Mouse (Mus musculus): ENCODE data around the gene Gm13276.
"Not testable (repeated sequence)": the region's sequence is repeated elsewhere in the genome, so short reads cannot be mapped to it uniquely, and the experiment has no call there.

DNA sequence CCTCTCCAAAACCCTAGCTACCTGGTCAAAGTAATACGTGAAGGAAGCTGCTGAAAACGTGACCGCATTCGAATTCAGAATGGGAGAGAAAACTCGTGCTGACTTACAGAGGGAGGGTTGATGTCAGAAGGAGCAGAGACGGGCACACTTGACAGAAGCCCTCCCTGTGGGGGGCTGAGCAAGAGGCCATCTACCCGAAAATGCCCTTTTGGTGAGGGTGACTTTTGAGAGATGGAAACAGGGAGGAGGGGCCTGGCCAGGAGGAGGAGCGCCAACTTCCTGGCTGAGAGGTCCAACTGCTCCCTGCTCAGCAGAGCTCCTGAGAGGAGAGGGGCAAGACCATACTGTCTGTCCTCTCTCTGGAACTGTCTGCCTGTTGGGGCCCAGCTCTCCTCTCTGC is 19.7 kb downstream of the Gm13276 start, which contains the start of gene Gm13288:
- not testable (repeated sequence) for TF ChIP-seq POLR2A (IDR thresholded peaks at IDR 0.05; ENCODE audit: control insufficient read depth in 1 of 2, insufficient read depth in 1 of 2, low read depth in 1 of 2, low read length in 2 of 2, poor library complexity in 1 of 2); TCF12 (IDR thresholded peaks at IDR 0.05; ENCODE audit: low read depth, low read length); E2F4 (IDR thresholded peaks at IDR 0.05; ENCODE audit: borderline replicate concordance, low read depth, low read length); HCFC1 (IDR thresholded peaks at IDR 0.05; ENCODE audit: low read depth, low read length); USF1 (IDR thresholded peaks at IDR 0.05; ENCODE audit: low read depth, low read length); MXI1 (IDR thresholded peaks at IDR 0.05; ENCODE audit: low read depth, low read length); ELF1 (IDR thresholded peaks at IDR 0.05; ENCODE audit: low read depth, low read length); MAX (IDR thresholded peaks at IDR 0.05; ENCODE audit: low read length); ZNF384 (IDR thresholded peaks at IDR 0.05; ENCODE audit: low read depth, low read length); EP300 (IDR thresholded peaks at IDR 0.05; ENCODE audit: low read depth in 1 of 2, low read length in 2 of 2); TBP (IDR thresholded peaks at IDR 0.05; ENCODE audit: low read depth, low read length)
